Mouse (Mus musculus): Measurements from ENCODE around the gene Vmn1r13. TPM values are rescaled to one million over a fixed set of nuclear protein-coding genes. Genes with fewer than 3 reads are reported as not detected.
"Not testable (repeated sequence)": the region's sequence is repeated elsewhere in the genome, so short reads cannot be mapped to it uniquely, and the experiment has no call there.

The Vmn1r13 gene
- not detected in 2 replicates for polyA plus RNA-seq (2015; fragmentation: Nextera tagmentation; extraction: Ambion mirVana)

DNA sequence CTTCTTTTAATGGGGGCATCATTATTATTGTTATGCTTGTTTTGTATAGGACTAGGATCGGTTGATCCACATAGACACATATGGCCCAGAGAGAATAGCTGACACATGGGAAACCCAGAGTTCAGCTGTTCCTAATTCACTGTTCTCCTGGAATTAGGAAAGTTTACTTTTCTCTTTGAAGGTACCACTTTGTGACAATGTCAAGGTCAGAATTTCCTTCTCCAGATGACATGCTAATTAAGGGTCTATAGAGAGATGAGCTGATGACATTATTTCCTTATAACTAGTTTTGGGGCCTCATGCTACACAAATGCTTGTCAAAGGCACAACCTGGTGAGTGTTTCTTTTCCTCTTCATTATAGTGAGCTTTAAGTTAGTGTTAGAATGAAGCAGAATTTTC lies at the start of gene Vmn1r13:
Vmn1r13 (plus strand) TSS at position 301 of the 400 bp plus-strand sequence.
- ATAC-seq (ENCODE audit: low read depth): not testable (repeated sequence)
- 86% methylated on average over 1 of the region's 1 CpGs for WGBS

DNA sequence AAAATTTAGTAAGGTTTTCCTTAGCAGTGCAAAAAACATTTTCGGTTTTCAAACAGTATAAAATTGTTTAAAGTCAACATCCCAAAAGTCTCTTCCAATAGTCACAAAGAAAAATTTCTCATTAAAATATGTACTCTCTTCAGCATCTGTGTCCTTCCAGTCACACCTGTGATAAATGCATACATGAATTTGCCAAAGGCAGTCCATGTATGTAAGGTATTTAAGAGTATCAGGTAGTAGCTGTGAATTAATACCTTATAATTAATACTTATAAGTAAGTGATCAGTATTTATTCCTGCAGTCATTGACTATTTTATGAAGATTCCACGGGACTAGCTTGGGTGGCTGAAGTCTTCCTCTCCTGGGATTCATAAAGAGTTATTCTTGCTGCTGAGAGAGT lies 46.5 kb upstream of the Vmn1r13 start, which contains the start of gene Vmn1r12:
Vmn1r12 (plus strand) TSS at position 301 of the 400 bp plus-strand sequence.
- Histone ChIP-seq H3K27ac (ENCODE audit: low read length) (no peak within 1 kb of the TSS), H3K9ac (ENCODE audit: low read length) (no peak within 1 kb of the TSS), H3K9me3 (ENCODE audit: control insufficient read depth, low read length) (no peaks in the 10 kb centered on the region), H3K4me1 (replicated peaks; ENCODE audit: control insufficient read depth, insufficient read depth, low read length) (no peaks in the 10 kb centered on the region), H3K4me2 (ENCODE audit: low read depth, low read length) (no peak within 1 kb of the TSS), H3K27me3 (ENCODE audit: control insufficient read depth, insufficient read depth, low read depth, low read length) (no peaks in the 10 kb centered on the region), H3K4me3 (ENCODE audit: low read length) (no peak within 1 kb of the TSS), H3K36me3 (ENCODE audit: control insufficient read depth, insufficient read depth, low read length) (no peaks in the 10 kb centered on the region)
- WGBS: 72% methylated on average over 2 of the region's 2 CpGs
- ATAC-seq (ENCODE audit: low read depth): no peak

More for the DNA sequence above, at the start of gene Vmn1r13:
- H3K9ac ChIP-seq (ENCODE audit: low read length); H3K36me3 ChIP-seq (ENCODE audit: control insufficient read depth, insufficient read depth, low read length); H3K4me1 ChIP-seq (replicated peaks; ENCODE audit: control insufficient read depth, insufficient read depth, low read length); H3K9me3 ChIP-seq (ENCODE audit: control insufficient read depth, low read length); H3K4me3 ChIP-seq (ENCODE audit: low read length); H3K27me3 ChIP-seq (ENCODE audit: control insufficient read depth, insufficient read depth, low read depth, low read length); H3K4me2 ChIP-seq (ENCODE audit: low read depth, low read length); H3K27ac ChIP-seq (ENCODE audit: low read length): not testable (repeated sequence)

- WGBS: 59% methylated on average over 3 of the region's 3 CpGs
- H3K4me1 ChIP-seq (replicated peaks; ENCODE audit: control insufficient read depth, insufficient read depth, low read length); H3K9ac ChIP-seq (ENCODE audit: low read length); ATAC-seq (ENCODE audit: low read depth); H3K27me3 ChIP-seq (ENCODE audit: control insufficient read depth, insufficient read depth, low read depth, low read length); H3K27ac ChIP-seq (ENCODE audit: low read length); H3K36me3 ChIP-seq (ENCODE audit: control insufficient read depth, insufficient read depth, low read length); H3K4me3 ChIP-seq (ENCODE audit: low read length); H3K9me3 ChIP-seq (ENCODE audit: control insufficient read depth, low read length); H3K4me2 ChIP-seq (ENCODE audit: low read depth, low read length): not testable (repeated sequence)
Observed at GRCm38 (mm10) chr6:57190016-57190415, 13.1 kb upstream of the Vmn1r13 start.

GRCm38 (mm10) chr6:57231386-57231785 lies 28.3 kb downstream of the Vmn1r13 start, which contains the start of gene Vmn1r14:
Gene Vmn1r14 (plus strand): TSS chr6:57231686.
- Histone ChIP-seq H3K27ac (ENCODE audit: low read length) (no peak within 1 kb of the TSS), H3K4me2 (ENCODE audit: low read depth, low read length) (no peak within 1 kb of the TSS), H3K36me3 (ENCODE audit: control insufficient read depth, insufficient read depth, low read length) (no peaks in the 10 kb centered on the region), H3K9me3 (ENCODE audit: control insufficient read depth, low read length) (no peaks in the 10 kb centered on the region), H3K4me3 (ENCODE audit: low read length) (no peak within 1 kb of the TSS), H3K9ac (ENCODE audit: low read length) (no peak within 1 kb of the TSS), H3K4me1 (replicated peaks; ENCODE audit: control insufficient read depth, insufficient read depth, low read length) (no peaks in the 10 kb centered on the region), H3K27me3 (ENCODE audit: control insufficient read depth, insufficient read depth, low read depth, low read length) (no peaks in the 10 kb centered on the region)
- WGBS: 96% methylated on average over 3 of the region's 3 CpGs
- ATAC-seq (ENCODE audit: low read depth): no peak

GRCm38 (mm10) chr6:57257652-57258051 lies 54.6 kb downstream of the Vmn1r13 start, which contains the start of gene Vmn1r15:
Gene Vmn1r15 (plus strand): TSS chr6:57257952.
- no peak within 1 kb of the TSS for H3K9ac ChIP-seq (ENCODE audit: low read length)
- no peaks in the 10 kb centered on the region for H3K4me1 ChIP-seq (replicated peaks; ENCODE audit: control insufficient read depth, insufficient read depth, low read length)
- no peaks in the 10 kb centered on the region for H3K36me3 ChIP-seq (ENCODE audit: control insufficient read depth, insufficient read depth, low read length)
- 56% methylated on average over 1 of the region's 1 CpGs for WGBS
- H3K27me3 ChIP-seq (ENCODE audit: control insufficient read depth, insufficient read depth, low read depth, low read length): no peaks in the 10 kb centered on the region
- H3K4me2 ChIP-seq (ENCODE audit: low read depth, low read length): no peak within 1 kb of the TSS
- no peak within 1 kb of the TSS for H3K4me3 ChIP-seq (ENCODE audit: low read length)
- ATAC-seq (ENCODE audit: low read depth): no peak
- H3K9me3 ChIP-seq (ENCODE audit: control insufficient read depth, low read length): no peaks in the 10 kb centered on the region
- H3K27ac ChIP-seq (ENCODE audit: low read length): no peak within 1 kb of the TSS

GRCm38 (mm10) chr6:57260990-57261389 lies 57.9 kb downstream of the Vmn1r13 start:
- no peak for ATAC-seq (ENCODE audit: low read depth)
- H3K27me3 ChIP-seq (ENCODE audit: control insufficient read depth, insufficient read depth, low read depth, low read length): no peaks in the 10 kb centered on the region
- H3K4me2 ChIP-seq (ENCODE audit: low read depth, low read length): no peak overlapping the region
- H3K9ac ChIP-seq (ENCODE audit: low read length): no peak overlapping the region
- H3K27ac ChIP-seq (ENCODE audit: low read length): no peak overlapping the region
- no peaks in the 10 kb centered on the region for H3K36me3 ChIP-seq (ENCODE audit: control insufficient read depth, insufficient read depth, low read length)
- H3K4me3 ChIP-seq (ENCODE audit: low read length): no peak overlapping the region
- H3K4me1 ChIP-seq (replicated peaks; ENCODE audit: control insufficient read depth, insufficient read depth, low read length): no peaks in the 10 kb centered on the region
- no peaks in the 10 kb centered on the region for H3K9me3 ChIP-seq (ENCODE audit: control insufficient read depth, low read length)
- WGBS: 64% methylated on average over 2 of the region's 2 CpGs

Other genes starting within 250 kb of the Vmn1r13 start
- not detected in 2 replicates for gene Vmn1r5, start 233.0 kb upstream of the Vmn1r13 start, polyA plus RNA-seq (2015; fragmentation: Nextera tagmentation; extraction: Ambion mirVana)
- not detected in 2 replicates for gene Vmn1r6, start 206.0 kb upstream of the Vmn1r13 start, polyA plus RNA-seq (2015; fragmentation: Nextera tagmentation; extraction: Ambion mirVana)
- gene Vmn1r7, start 178.0 kb upstream of the Vmn1r13 start, polyA plus RNA-seq (2015; fragmentation: Nextera tagmentation; extraction: Ambion mirVana): not detected in 2 replicates
- gene Vmn1r8, start 171.0 kb upstream of the Vmn1r13 start, polyA plus RNA-seq (2015; fragmentation: Nextera tagmentation; extraction: Ambion mirVana): not detected in 2 replicates
- gene Vmn1r9, start 136.5 kb upstream of the Vmn1r13 start, polyA plus RNA-seq (2015; fragmentation: Nextera tagmentation; extraction: Ambion mirVana): not detected in 2 replicates
- not detected in 2 replicates for gene Vmn1r10, start 93.8 kb upstream of the Vmn1r13 start, polyA plus RNA-seq (2015; fragmentation: Nextera tagmentation; extraction: Ambion mirVana)
- not detected in 2 replicates for gene Vmn1r11, start 69.8 kb upstream of the Vmn1r13 start, polyA plus RNA-seq (2015; fragmentation: Nextera tagmentation; extraction: Ambion mirVana)
- gene Vmn1r12, start 46.4 kb upstream of the Vmn1r13 start, polyA plus RNA-seq (2015; fragmentation: Nextera tagmentation; extraction: Ambion mirVana): not detected in 2 replicates
- gene Vmn1r14, start 28.4 kb downstream of the Vmn1r13 start, polyA plus RNA-seq (2015; fragmentation: Nextera tagmentation; extraction: Ambion mirVana): not detected in 2 replicates
- gene Vmn1r15, start 54.7 kb downstream of the Vmn1r13 start, polyA plus RNA-seq (2015; fragmentation: Nextera tagmentation; extraction: Ambion mirVana): not detected in 2 replicates
- gene Vmn1r16, start 126.2 kb downstream of the Vmn1r13 start, polyA plus RNA-seq (2015; fragmentation: Nextera tagmentation; extraction: Ambion mirVana): not detected in 2 replicates
- gene Vmn1r17, start 160.4 kb downstream of the Vmn1r13 start, polyA plus RNA-seq (2015; fragmentation: Nextera tagmentation; extraction: Ambion mirVana): not detected in 2 replicates
- not detected in 2 replicates for gene Vmn1r18, start 192.5 kb downstream of the Vmn1r13 start, polyA plus RNA-seq (2015; fragmentation: Nextera tagmentation; extraction: Ambion mirVana)
- gene Vmn1r19, start 200.5 kb downstream of the Vmn1r13 start, polyA plus RNA-seq (2015; fragmentation: Nextera tagmentation; extraction: Ambion mirVana): not detected in 2 replicates
- 0.08 TPM in 1 of 2 replicates, not detected in the other for gene Vmn1r20, start 225.6 kb downstream of the Vmn1r13 start, polyA plus RNA-seq (2015; fragmentation: Nextera tagmentation; extraction: Ambion mirVana)